9 mouse cellular contexts compared by ENCODE assay signal in the genomic region with DNA sequence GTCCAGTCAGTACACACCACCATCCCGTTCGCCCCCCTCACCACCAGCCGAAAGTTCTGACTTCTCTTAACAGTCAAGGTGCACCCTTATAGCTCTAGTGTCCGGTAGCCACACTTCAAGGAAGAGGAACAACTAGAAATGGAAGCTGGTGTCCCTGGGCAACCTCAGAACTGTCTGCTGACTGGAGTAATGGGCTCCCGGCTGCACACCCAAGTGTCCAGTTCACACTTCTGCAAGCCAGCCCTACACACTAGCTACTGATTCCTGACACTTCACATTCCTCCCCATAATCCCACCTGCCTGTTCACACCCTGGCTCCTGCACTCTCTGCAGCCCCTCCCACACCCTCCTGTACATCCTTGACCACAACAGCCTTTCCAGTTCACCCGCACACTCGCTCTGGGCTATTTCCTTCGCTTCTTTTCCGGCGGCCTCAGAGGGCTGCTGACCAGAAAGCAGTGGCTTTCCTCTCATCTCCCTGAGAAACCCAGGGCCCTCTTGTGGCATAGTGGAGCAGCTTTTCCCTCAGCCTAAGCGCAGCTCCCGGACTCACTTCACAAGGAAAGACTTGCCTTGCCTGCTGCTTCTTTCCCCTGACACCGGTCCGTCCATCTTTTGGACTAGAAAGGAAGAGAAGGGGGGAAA. TPM values are rescaled to one million over a fixed set of nuclear protein-coding genes. Genes with fewer than 3 reads are reported as not detected.
A peak's percentile ranks its signal among the peaks of the same experiment; 100 is the strongest.
DNase-seq lines count a peak whose midpoint lies in the region; ATAC-seq and TF ChIP-seq lines count a peak whose summit lies in the region.
"Had no signal": no experiment of that assay in that cellular context is flagged by ENCODE, and none has a peak within 500 bp of the region (broad histone marks: within the 10 kb centered on the region; RNA-seq: fewer than 3 reads in every experiment).

No protein-coding gene starts in this region.

- no peak for TF ChIP-seq CTCF in bone marrow, adult 2 months (IDR thresholded peaks at IDR 0.05; ENCODE audit: control insufficient read depth, insufficient read depth, low read length)

- H3K4me1 ChIP-seq in bone marrow, adult 2 months (ENCODE audit: control insufficient read depth, insufficient read depth, low read length), result peaks cover 11% of the 10 kb centered on the region
- H3K4me1 ChIP-seq in heart, embryonic 16.5 days (ENCODE audit: control insufficient read depth, insufficient read depth, low read length), result peaks cover 32% of the 10 kb centered on the region
- H3K4me1 ChIP-seq in limb, embryonic 12.5 days (replicated peaks), result peaks cover 83% of the 10 kb centered on the region

- no peak for TF ChIP-seq POLR2A in bone marrow, adult 2 months (IDR thresholded peaks at IDR 0.05; ENCODE audit: borderline replicate concordance, control insufficient read depth, low read depth, low read length)

- H3K9me3 ChIP-seq in heart, embryonic 16.5 days (replicated peaks; ENCODE audit: control insufficient read depth, low read length), result no peaks in the 10 kb centered on the region
- no peaks in the 10 kb centered on the region for H3K9me3 ChIP-seq in limb, embryonic 12.5 days

- peak overlapping the region; percentile 48 for H3K4me2 ChIP-seq in heart, embryonic 16.5 days (ENCODE audit: low read depth, low read length)
- peak overlapping the region; percentile 87 for H3K4me2 ChIP-seq in limb, embryonic 12.5 days

- H3K27ac ChIP-seq in bone marrow, adult 2 months (ENCODE audit: control insufficient read depth, insufficient read depth, low read depth, low read length, poor library complexity), result no peak overlapping the region
- 0 out of 2 replicates have a peak overlapping the region, but pooled peaks have one; percentile 25 for H3K27ac ChIP-seq in heart, embryonic 16.5 days (ENCODE audit: low read length)
- peak overlapping the region; percentile 77 for H3K27ac ChIP-seq in limb, embryonic 12.5 days

- ATAC-seq in heart, embryonic 16.5 days (replicated peaks; ENCODE audit: extremely low read depth, insufficient read depth, low FRiP score), result no peak; the same call in 1 of the 2 replicates
- no peak for ATAC-seq in limb, embryonic 12.5 days (ENCODE audit: insufficient number of reproducible peaks, insufficient read depth, low FRiP score, low TSS enrichment, low read depth)

- H3K9ac ChIP-seq in heart, embryonic 16.5 days (ENCODE audit: low read length), result no peak overlapping the region
- H3K9ac ChIP-seq in limb, embryonic 12.5 days (replicated peaks), result peak overlapping the region; percentile 97

- H3K27me3 ChIP-seq in heart, embryonic 16.5 days (ENCODE audit: control insufficient read depth, insufficient read depth, low read length), result peaks cover 34% of the 10 kb centered on the region
- H3K27me3 ChIP-seq in limb, embryonic 12.5 days, result peaks cover 23% of the 10 kb centered on the region; the same call in 1 of the 2 replicates

- WGBS in bone marrow, adult 2 months, result 17% methylated on average over 14 of the region's 14 CpGs
- 17% methylated on average over 14 of the region's 14 CpGs for WGBS in heart, embryonic 16.5 days
- 17% methylated on average over 14 of the region's 14 CpGs for WGBS in limb, embryonic 12.5 days

- H3K4me3 ChIP-seq in bone marrow, adult 2 months (replicated peaks; ENCODE audit: control insufficient read depth, low read depth, low read length), result peak overlapping the region; percentile 16
- no peak overlapping the region for H3K4me3 ChIP-seq in heart, embryonic 16.5 days (ENCODE audit: low read length)
- H3K4me3 ChIP-seq in limb, embryonic 12.5 days (replicated peaks), result peak overlapping the region; percentile 89

- H3K36me3 ChIP-seq in heart, embryonic 16.5 days (ENCODE audit: control insufficient read depth, insufficient read depth), result no peaks in the 10 kb centered on the region
- peaks cover 4% of the 10 kb centered on the region for H3K36me3 ChIP-seq in limb, embryonic 12.5 days

- peak; percentile 92 for DNase-seq in heart, adult 11 months
- DNase-seq in heart, adult 8-10 months (ENCODE audit: low spot score), result no peak
- peak; percentile 22 for DNase-seq in naive thymus-derived CD4-positive, alpha-beta T cell, adult 2 months (ENCODE audit: low read depth)
- DNase-seq in gastrocnemius, postnatal 25 days, result no peak
- no peak for DNase-seq in urinary bladder, adult 18-20 months (ENCODE audit: low spot score in 2 of 2)

RNA-seq across cellular contexts. Expression of a gene that starts 2.0 kb away (rescaled TPM):
- total RNA-seq in heart, adult 8-10 months (2022), result under 1 TPM in 1 of 4 experiments, not detected in 3; 0.87 TPM
- polyA plus RNA-seq in bone marrow, adult 2 months (2011; ENCODE audit: insufficient read depth, insufficient read length, low replicate concordance, missing spikeins), result not detected in 2 replicates
- not detected in 2 replicates for polyA plus RNA-seq in heart, embryonic 16.5 days (2015; fragmentation: Nextera tagmentation; extraction: Ambion mirVana)
- not detected in 2 replicates for polyA plus RNA-seq in limb, embryonic 12.5 days (2016; fragmentation: Nextera tagmentation; extraction: Ambion mirVana)
- total RNA-seq in gastrocnemius, postnatal 25 days (2021), result not detected
- total RNA-seq: left cerebral cortex, postnatal 25 days had no signal

RNA-seq across cellular contexts. Expression of a gene that starts 2.1 kb away (rescaled TPM):
- total RNA-seq in heart, adult 8-10 months (2022), result 1 to 10 TPM in 2 of 4 experiments, under 1 TPM in 2; 0.57 to 1.6 (median 1.0) TPM
- 10.3 and 25.4 TPM in 2 replicates for polyA plus RNA-seq in bone marrow, adult 2 months (2011; ENCODE audit: insufficient read depth, insufficient read length, low replicate concordance, missing spikeins)
- polyA plus RNA-seq in heart, embryonic 16.5 days (2015; fragmentation: Nextera tagmentation; extraction: Ambion mirVana), result 1.5 and 1.7 TPM in 2 replicates
- polyA plus RNA-seq in limb, embryonic 12.5 days (2016; fragmentation: Nextera tagmentation; extraction: Ambion mirVana), result 8.6 and 9.1 TPM in 2 replicates
- total RNA-seq in gastrocnemius, postnatal 25 days (2021), result under 1 TPM; 0.28 to 0.59 TPM

RNA-seq across cellular contexts. Expression of a gene that starts 14.7 kb away (rescaled TPM):
- total RNA-seq in heart, adult 8-10 months (2022), result 1 to 10 TPM; 5.3 to 6.2 (median 5.6) TPM
- polyA plus RNA-seq in bone marrow, adult 2 months (2011; ENCODE audit: insufficient read depth, insufficient read length, low replicate concordance, missing spikeins), result 24.2 and 39.8 TPM in 2 replicates
- 19.9 and 21.1 TPM in 2 replicates for polyA plus RNA-seq in heart, embryonic 16.5 days (2015; fragmentation: Nextera tagmentation; extraction: Ambion mirVana)
- 38.4 and 44.9 TPM in 2 replicates for polyA plus RNA-seq in limb, embryonic 12.5 days (2016; fragmentation: Nextera tagmentation; extraction: Ambion mirVana)
- total RNA-seq in gastrocnemius, postnatal 25 days (2021), result 1 to 10 TPM; 2.5 to 3.5 TPM

RNA-seq across cellular contexts. Expression of a gene that starts 15.5 kb away (rescaled TPM):
- 10 to 100 TPM; 11.9 to 17.5 (median 14.3) TPM for total RNA-seq in heart, adult 8-10 months (2022)
- 31.7 and 54.7 TPM in 2 replicates for polyA plus RNA-seq in bone marrow, adult 2 months (2011; ENCODE audit: insufficient read depth, insufficient read length, low replicate concordance, missing spikeins)
- polyA plus RNA-seq in heart, embryonic 16.5 days (2015; fragmentation: Nextera tagmentation; extraction: Ambion mirVana), result 22.6 and 24.9 TPM in 2 replicates
- 13.8 and 16.2 TPM in 2 replicates for polyA plus RNA-seq in limb, embryonic 12.5 days (2016; fragmentation: Nextera tagmentation; extraction: Ambion mirVana)
- total RNA-seq in gastrocnemius, postnatal 25 days (2021), result 10 to 100 TPM; 13.0 to 21.1 TPM

RNA-seq across cellular contexts. Expression of a gene that starts 24.3 kb away (rescaled TPM):
- total RNA-seq in heart, adult 8-10 months (2022), result 100 to 1,000 TPM; 261 to 310 (median 281) TPM
- 121 and 204 TPM in 2 replicates for polyA plus RNA-seq in bone marrow, adult 2 months (2011; ENCODE audit: insufficient read depth, insufficient read length, low replicate concordance, missing spikeins)
- 813 and 866 TPM in 2 replicates for polyA plus RNA-seq in heart, embryonic 16.5 days (2015; fragmentation: Nextera tagmentation; extraction: Ambion mirVana)
- polyA plus RNA-seq in limb, embryonic 12.5 days (2016; fragmentation: Nextera tagmentation; extraction: Ambion mirVana), result 834 and 845 TPM in 2 replicates
- total RNA-seq in gastrocnemius, postnatal 25 days (2021), result 100 to 1,000 TPM; 206 to 208 TPM

Comparison
In these comparisons a context has a peak if more than half of its experiments do, and no peak if none do; other contexts are left out.
1. DNase-seq: peak in heart, adult 11 months (single experiment) and naive thymus-derived CD4-positive, alpha-beta T cell, adult 2 months (single experiment); none in heart, adult 8-10 months (single experiment), gastrocnemius, postnatal 25 days (single experiment) and urinary bladder, adult 18-20 months (0 of 2).